Mouse (Mus musculus): Measurements from ENCODE around the gene Cyp21a1.
"Not testable (repeated sequence)": the region's sequence is repeated elsewhere in the genome, so short reads cannot be mapped to it uniquely, and the experiment has no call there.

The Cyp21a1 gene

GRCm38 (mm10) chr17:34804871-34805562, 656 bp upstream of the Cyp21a1 start:
- no peak for DNase-seq (ENCODE audit: extremely low spot score)

DNA sequence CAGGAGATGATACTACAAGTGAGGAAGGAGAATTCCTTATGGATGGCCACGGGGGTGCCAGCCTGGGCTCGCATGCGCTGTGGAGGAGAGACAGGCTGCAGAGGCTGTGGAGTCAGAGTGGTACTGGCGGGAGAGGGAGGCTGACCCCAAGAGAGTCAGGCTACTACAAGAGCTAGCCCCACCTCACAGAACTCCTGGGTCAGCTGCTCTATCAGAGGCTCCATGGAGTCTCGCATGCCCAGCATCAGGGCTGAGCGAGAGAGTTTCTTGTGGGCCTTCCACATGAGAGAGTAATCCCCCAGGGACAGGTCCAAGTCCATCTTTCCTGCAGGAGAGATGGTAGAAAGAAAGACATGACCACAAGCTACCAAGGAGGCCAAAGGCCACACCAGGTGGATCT, 994 bp downstream of the Cyp21a1 start:
- DNase-seq (ENCODE audit: extremely low spot score), result not testable (repeated sequence)

DNA sequence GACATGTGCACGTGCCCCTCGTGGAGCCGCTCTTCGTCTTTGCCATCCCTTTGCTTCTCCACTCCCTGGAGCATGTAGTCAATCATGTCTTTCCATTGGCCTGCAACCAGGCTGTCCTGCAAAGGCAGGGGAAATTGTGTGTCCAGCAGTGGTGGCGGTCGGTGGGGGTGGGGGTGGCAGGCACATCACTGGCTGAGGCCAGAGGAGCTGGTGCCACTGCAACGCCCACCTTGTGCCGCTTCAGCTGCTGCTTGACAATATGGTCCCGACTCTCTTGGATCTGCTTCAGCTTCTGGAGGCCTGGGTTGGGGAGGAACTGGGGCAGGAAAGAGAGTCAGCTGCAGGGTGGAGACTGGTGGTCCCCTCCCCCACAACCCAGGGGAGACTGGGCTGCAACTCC, 1.6 kb downstream of the Cyp21a1 start:
- DNase-seq (ENCODE audit: extremely low spot score), result not testable (repeated sequence)

- not testable (repeated sequence) for DNase-seq (ENCODE audit: extremely low spot score)
Measured at GRCm38 (mm10) chr17:34800781-34801305, 3.5 kb downstream of the Cyp21a1 start.

- no peak for DNase-seq (ENCODE audit: extremely low spot score)
Measured at GRCm38 (mm10) chr17:34799531-34799925, 4.8 kb downstream of the Cyp21a1 start.

DNA sequence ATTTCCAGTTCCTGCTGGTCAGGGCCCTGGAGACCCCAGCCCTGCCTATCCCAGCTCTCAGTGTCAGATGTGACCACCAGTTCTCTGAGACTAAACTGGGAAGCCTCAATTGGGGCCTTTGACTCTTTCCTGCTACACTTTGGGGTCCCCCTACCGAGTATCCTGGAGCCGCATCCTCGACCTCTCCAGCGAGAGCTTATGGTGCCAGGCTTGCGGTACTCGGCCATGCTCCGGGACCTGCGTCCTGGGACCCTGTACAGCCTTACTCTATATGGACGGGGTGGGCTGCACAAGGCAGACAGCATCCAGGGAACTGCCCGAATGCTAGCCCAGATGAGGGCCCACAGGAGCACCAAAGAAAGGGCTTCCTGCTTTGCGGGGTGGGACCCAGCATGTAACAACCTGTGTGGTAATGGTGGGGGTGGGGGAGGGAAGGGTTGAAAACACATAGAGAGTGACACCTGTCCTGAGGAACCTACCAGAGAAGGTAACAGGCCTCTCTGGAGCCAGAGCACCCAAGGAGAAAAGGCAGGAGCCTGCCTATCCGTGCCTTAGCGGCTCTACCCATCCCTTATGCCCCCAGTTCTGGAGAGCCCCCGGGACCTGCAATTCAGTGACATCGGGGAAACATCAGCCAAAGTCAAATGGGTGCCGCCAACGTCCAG, 5.4 kb downstream of the Cyp21a1 start:
- no peak for DNase-seq (ENCODE audit: extremely low spot score)

- DNase-seq (ENCODE audit: extremely low spot score), result not testable (repeated sequence)
Measured at GRCm38 (mm10) chr17:34798071-34798470, 6.3 kb downstream of the Cyp21a1 start.

DNA sequence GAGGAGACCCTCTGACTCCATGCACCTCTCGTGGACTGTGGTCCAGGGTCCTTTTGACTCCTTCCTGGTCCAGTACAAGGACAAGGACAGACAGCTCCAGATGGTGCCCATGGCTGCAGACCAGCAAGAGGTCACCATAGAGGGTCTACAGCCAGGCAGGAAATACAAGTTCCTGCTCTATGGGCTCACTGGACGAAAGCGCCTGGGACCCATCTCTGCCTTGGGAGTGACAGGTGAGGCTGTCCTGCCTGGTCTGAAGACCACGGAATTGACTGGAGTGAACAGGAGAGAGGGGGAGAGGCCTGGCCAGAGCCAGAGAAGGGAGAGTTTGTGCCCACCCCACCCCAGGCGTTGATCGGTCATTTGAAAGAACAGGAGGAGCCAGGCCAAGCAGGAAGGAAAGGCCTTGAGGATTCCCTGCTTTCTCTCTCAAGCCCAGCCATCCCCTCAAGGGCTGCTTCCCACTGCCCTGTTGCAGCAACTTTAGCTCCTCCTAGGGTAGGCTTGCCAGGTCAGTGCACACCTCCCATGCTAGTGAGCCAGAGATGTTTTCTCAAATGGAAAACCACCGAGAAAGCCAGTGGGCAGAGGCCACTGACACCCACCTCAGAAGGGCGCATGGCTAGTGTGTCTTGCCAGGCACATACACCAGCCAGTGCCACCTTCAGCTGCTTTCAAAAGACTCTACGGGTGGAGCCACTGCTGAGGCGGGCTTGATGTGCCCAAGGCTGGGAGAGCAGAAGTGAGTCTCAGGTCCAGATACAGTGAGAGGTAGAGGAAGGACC, 7.0 kb downstream of the Cyp21a1 start:
- DNase-seq (ENCODE audit: extremely low spot score), result not testable (repeated sequence)

- no peak for DNase-seq (ENCODE audit: extremely low spot score)
Measured at GRCm38 (mm10) chr17:34796311-34797140, 7.8 kb downstream of the Cyp21a1 start.

GRCm38 (mm10) chr17:34795633-34796032, 8.7 kb downstream of the Cyp21a1 start:
- peak; percentile 15 for DNase-seq (ENCODE audit: extremely low spot score)

DNA sequence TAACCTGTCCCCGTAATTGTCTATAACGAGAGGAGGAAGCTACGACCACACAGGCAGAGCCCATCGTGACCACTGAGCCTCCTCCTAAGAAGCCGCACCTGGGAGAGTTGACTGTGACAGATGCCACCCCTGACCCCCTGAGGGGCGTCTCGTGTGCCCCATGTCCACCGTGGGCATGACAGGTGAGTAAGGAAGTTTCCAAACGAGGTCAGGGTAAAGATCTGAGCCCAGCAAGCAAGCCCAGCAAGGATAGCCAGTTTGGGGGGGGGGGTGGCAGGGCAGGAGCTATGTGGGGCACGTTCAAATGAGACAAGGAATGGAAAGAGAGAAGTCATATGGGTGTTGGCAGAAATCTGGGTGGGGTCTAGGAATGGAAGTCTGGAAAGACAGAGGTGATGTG, 9.3 kb downstream of the Cyp21a1 start:
- DNase-seq (ENCODE audit: extremely low spot score), result no peak

GRCm38 (mm10) chr17:34777680-34778325, 26.6 kb downstream of the Cyp21a1 start:
- no peak for DNase-seq (ENCODE audit: extremely low spot score)

GRCm38 (mm10) chr17:34761471-34761870, 42.9 kb downstream of the Cyp21a1 start:
- DNase-seq (ENCODE audit: extremely low spot score), result no peak

Data from embryo, embryonic 9.5 days (tissue).